Mouse (Mus musculus) megakaryocyte, embryonic 14.5 days (primary cell): ENCODE data around the gene Unc5c.

Experiments
- FLI1 ChIP-seq: IDR thresholded peaks from 2 replicates; pipeline ENCODE4 v1.6.1; 2012; ENCODE audit warnings: low read length, inconsistent platforms, mixed read lengths
- GATA1 ChIP-seq: IDR thresholded peaks from 3 replicates; pipeline ENCODE4 v1.6.1; 2012; ENCODE audit warnings: mixed read lengths, low read length, inconsistent platforms, borderline replicate concordance

DNA sequence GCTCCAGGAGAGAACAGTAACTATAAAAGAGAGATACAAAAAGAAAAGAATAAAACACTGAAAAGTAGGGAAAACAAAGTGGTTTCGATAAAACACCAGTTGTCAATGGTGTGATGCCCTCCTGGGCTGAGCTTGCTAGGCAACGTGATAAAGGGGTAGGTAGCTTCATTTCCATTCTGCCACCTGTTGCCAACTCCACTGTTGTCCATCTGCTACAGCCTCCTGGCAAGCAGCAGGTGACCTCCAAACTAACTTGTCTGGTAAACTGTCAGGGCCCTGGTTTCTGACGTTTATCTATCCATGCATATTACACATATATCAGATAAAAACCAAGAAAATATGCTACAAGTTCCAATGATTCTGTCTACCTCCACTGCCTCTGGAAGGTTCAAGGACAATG lies 344.6 kb downstream of the Unc5c start:
- TF ChIP-seq GATA1 (no peak), FLI1 (no peak)
